9 mouse cellular contexts compared by ENCODE assay signal in genomic region chr15:96684132-96684830, GRCm38 (mm10). TPM values are rescaled to one million over a fixed set of nuclear protein-coding genes. Genes with fewer than 3 reads are reported as not detected.
DNase-seq lines count a peak whose midpoint lies in the region; ATAC-seq lines count a peak whose summit lies in the region.
"Had no signal": no experiment of that assay in that cellular context is flagged by ENCODE, and none has a peak within 500 bp of the region (broad histone marks: within the 10 kb centered on the region; RNA-seq: fewer than 3 reads in every experiment).

No protein-coding gene starts in this region.

- no peak overlapping the region for H3K4me3 ChIP-seq in intestine, embryonic 16.5 days (ENCODE audit: low read length)

- no peak overlapping the region for H3K27ac ChIP-seq in intestine, embryonic 16.5 days (ENCODE audit: low read length)

- peak; percentile 47 to 64 for DNase-seq in frontal cortex, postnatal 10 days (ENCODE audit: low spot score in 2 of 2)
- no peak for DNase-seq in frontal cortex, postnatal 14 days (ENCODE audit: low spot score in 2 of 2)
- peak; percentile 50 to 63 for DNase-seq in urinary bladder, postnatal 4 days (ENCODE audit: low spot score in 2 of 2)
- DNase-seq in urinary bladder, postnatal 36 days (ENCODE audit: low spot score in 2 of 2) = no peak
- DNase-seq in lung, postnatal 4 days = peak; percentile 54 to 57
- no peak for DNase-seq in ovary, postnatal 10 days (ENCODE audit: low spot score)
- no peak for DNase-seq in layer of hippocampus, postnatal 14 days (ENCODE audit: low spot score in 2 of 2)

- no peak overlapping the region for H3K9ac ChIP-seq in intestine, embryonic 16.5 days (ENCODE audit: low read depth, low read length)

- H3K9me3 ChIP-seq in intestine, embryonic 16.5 days (ENCODE audit: control insufficient read depth, low read length) = no peaks in the 10 kb centered on the region

- peak; percentile 29; the same call in 1 of the 2 replicates for ATAC-seq in intestine, embryonic 16.5 days
- ATAC-seq: Patski had no signal

- H3K4me1 ChIP-seq in intestine, embryonic 16.5 days (ENCODE audit: control insufficient read depth, insufficient read depth, low read length) = peaks cover 6% of the 10 kb centered on the region; the same call in 1 of the 2 replicates

- WGBS in intestine, embryonic 16.5 days = 41% methylated on average over 11 of the region's 11 CpGs

- no peaks in the 10 kb centered on the region for H3K27me3 ChIP-seq in intestine, embryonic 16.5 days (replicated peaks; ENCODE audit: control insufficient read depth, insufficient read depth, low read length)
- H3K27me3 ChIP-seq: Patski had no signal

- peak overlapping the region; percentile 22; the same call in 1 of the 2 replicates for H3K4me2 ChIP-seq in intestine, embryonic 16.5 days (ENCODE audit: low read depth, low read length)

- peaks cover 13% of the 10 kb centered on the region for H3K36me3 ChIP-seq in intestine, embryonic 16.5 days (ENCODE audit: control insufficient read depth, insufficient read depth, low read length)

RNA-seq across cellular contexts. Expression of gene Slc38a2, which starts 15.2 kb away (rescaled TPM):
- 74.2 and 78.7 TPM in 2 replicates for polyA plus RNA-seq in intestine, embryonic 16.5 days (2015; fragmentation: Nextera tagmentation; extraction: Ambion mirVana)
- total RNA-seq in layer of hippocampus, postnatal 14 days (2021) = 10 to 100 TPM; 52.6 to 57.4 TPM

RNA-seq across cellular contexts. Expression of gene Slc38a1, which starts 41.6 kb away (rescaled TPM):
- 111 and 116 TPM in 2 replicates for polyA plus RNA-seq in intestine, embryonic 16.5 days (2015; fragmentation: Nextera tagmentation; extraction: Ambion mirVana)
- total RNA-seq in layer of hippocampus, postnatal 14 days (2021) = 10 to 100 TPM; 78.7 to 80.0 TPM

Comparison
In these comparisons a context has a peak if more than half of its experiments do, and no peak if none do; other contexts are left out.
1. DNase-seq: peak in frontal cortex, postnatal 10 days (2 of 2), urinary bladder, postnatal 4 days (2 of 2) and lung, postnatal 4 days (2 of 2); none in frontal cortex, postnatal 14 days (0 of 2), urinary bladder, postnatal 36 days (0 of 2), ovary, postnatal 10 days (single experiment) and layer of hippocampus, postnatal 14 days (0 of 2).